Mouse (Mus musculus) C2C12 (cell line): ENCODE results near the gene S100a9. TPM values are rescaled to one million over a fixed set of nuclear protein-coding genes. Genes with fewer than 3 reads are reported as not detected.
A peak's percentile ranks its signal among the peaks of the same experiment; 100 is the strongest.

Experiments
- H3K27me3 ChIP-seq: one replicate; pipeline ENCODE4 v1.6.1; 2011; ENCODE audit not compliant: control insufficient read depth, insufficient read depth, insufficient read length
- H3K36me3 ChIP-seq: one replicate; pipeline ENCODE4 v1.6.1; 2011; ENCODE audit not compliant: control insufficient read depth, insufficient read depth
- H3K4me3 ChIP-seq: one replicate; pipeline ENCODE4 v1.5.1; 2011; ENCODE audit warnings: mild to moderate bottlenecking, control low read depth; ENCODE audit not compliant: poor library complexity, insufficient read depth, severe bottlenecking
- H3K79me2 ChIP-seq: one replicate; pipeline ENCODE4 v1.6.1; 2011; ENCODE audit not compliant: control insufficient read depth, insufficient read depth
- H3K79me3 ChIP-seq: one replicate; pipeline ENCODE4 v1.6.1; 2011; ENCODE audit warnings: low read depth, control low read depth
- H3ac ChIP-seq: one replicate; pipeline ENCODE3; 2011; ENCODE audit warnings: low read depth; ENCODE audit not compliant: control insufficient read depth, insufficient read length
- CEBPB ChIP-seq: IDR thresholded peaks from one replicate; pipeline ENCODE4 v1.6.1; 2011; ENCODE audit warnings: low read depth, mild to moderate bottlenecking, control low read depth, moderate library complexity
- CTCF ChIP-seq: IDR thresholded peaks from one replicate; pipeline ENCODE4 v1.5.1; 2011; ENCODE audit not compliant: control insufficient read depth, insufficient read depth, insufficient read length
- FOSL1 ChIP-seq: IDR thresholded peaks from one replicate; pipeline ENCODE4 v1.8.0; 2011; ENCODE audit warnings: mild to moderate bottlenecking, low read length; ENCODE audit not compliant: poor library complexity, insufficient read depth, severe bottlenecking
- MAX ChIP-seq: IDR thresholded peaks from one replicate; pipeline ENCODE4 v1.6.1; 2011; ENCODE audit warnings: mild to moderate bottlenecking, control low read depth
- MYOD1 ChIP-seq: IDR thresholded peaks from one replicate; pipeline ENCODE4 v1.6.1; 2011; ENCODE audit warnings: low read depth; ENCODE audit not compliant: control insufficient read depth, insufficient read length
- MYOG ChIP-seq: IDR thresholded peaks from one replicate; pipeline ENCODE4 v1.6.1; 2011; ENCODE audit not compliant: control insufficient read depth, insufficient read length; ENCODE audit errors: extremely low read depth
- USF1 ChIP-seq: IDR thresholded peaks from one replicate; pipeline ENCODE4 v1.6.1; 2011; ENCODE audit warnings: low read depth, mild to moderate bottlenecking, control low read depth, moderate library complexity
- polyA plus RNA-seq: library from polyadenylated mRNA; unstranded; fragments of >200 nt; fragmentation: generic; extraction: Trizol; gene quantifications from one replicate; pipeline ENCODE4 v1.2.1, GENCODE M21; 2012; ENCODE audit warnings: missing spikeins

S100a9 gene
- polyA plus RNA-seq, 1 experiment: not detected

DNA sequence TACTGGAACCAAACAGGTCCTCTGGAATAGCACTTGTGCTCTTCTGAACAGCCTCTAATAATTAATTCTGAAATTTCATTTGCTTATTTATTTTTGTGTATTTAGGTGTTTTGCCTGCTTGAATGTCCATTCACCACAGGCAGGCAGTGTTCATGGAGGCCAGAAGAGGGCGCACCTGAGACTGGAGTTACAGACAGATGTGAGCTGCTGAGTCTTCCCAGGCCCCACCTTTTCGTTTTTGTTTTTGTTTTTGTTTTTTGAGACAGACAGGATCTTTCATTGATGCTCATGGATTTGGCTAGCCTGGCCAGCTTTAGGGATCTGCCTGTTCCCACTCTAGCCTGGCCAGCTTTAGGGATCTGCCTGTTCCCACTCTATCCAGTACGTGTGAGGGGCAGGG is 51.3 kb downstream of the S100a9 start:
- Histone ChIP-seq H3ac (no peak overlapping the region), H3K27me3 (no peaks in the 10 kb centered on the region), H3K79me2 (no peaks in the 10 kb centered on the region), H3K79me3 (no peaks in the 10 kb centered on the region), H3K36me3 (no peaks in the 10 kb centered on the region), H3K4me3 (no peak overlapping the region)
- no peak for TF ChIP-seq MAX
- no peak for TF ChIP-seq FOSL1
- TF ChIP-seq MYOG: no peak
- peak; percentile 20 for TF ChIP-seq CTCF
- TF ChIP-seq USF1: no peak
- TF ChIP-seq CEBPB: no peak
- no peak for TF ChIP-seq MYOD1

Other genes starting within 250 kb of the S100a9 start
- 1.0 TPM for gene Npr1, start 229.9 kb downstream of the S100a9 start, polyA plus RNA-seq
- 93.9 TPM for gene Ilf2, start 219.6 kb downstream of the S100a9 start, polyA plus RNA-seq
- gene Snapin, start 204.7 kb downstream of the S100a9 start, polyA plus RNA-seq: 18.8 TPM
- gene Chtop, start 186.2 kb downstream of the S100a9 start, polyA plus RNA-seq: 103 TPM
- 96.0 TPM for gene S100a1, start 181.3 kb downstream of the S100a9 start, polyA plus RNA-seq
- 96.7 TPM for gene S100a13, start 181.3 kb downstream of the S100a9 start, polyA plus RNA-seq
- 0.96 TPM for gene S100a14, start 168.9 kb downstream of the S100a9 start, polyA plus RNA-seq
- gene S100a16, start 158.5 kb downstream of the S100a9 start, polyA plus RNA-seq: 49.2 TPM
- 22.0 TPM for gene S100a3, start 135.1 kb downstream of the S100a9 start, polyA plus RNA-seq
- not detected for gene S100a2, start 105.5 kb downstream of the S100a9 start, polyA plus RNA-seq
- 1.5 TPM for gene Gm42674, start 93.8 kb downstream of the S100a9 start, polyA plus RNA-seq
- gene S100a4, start 92.0 kb downstream of the S100a9 start, polyA plus RNA-seq: 11,980 TPM
- 0.43 TPM for gene S100a5, start 87.2 kb downstream of the S100a9 start, polyA plus RNA-seq
- gene S100a6, start 82.8 kb downstream of the S100a9 start, polyA plus RNA-seq: 4,076 TPM
- 0.11 TPM for gene S100a7a, start 41.7 kb downstream of the S100a9 start, polyA plus RNA-seq
- not detected for gene S100a8, start 26.7 kb downstream of the S100a9 start, polyA plus RNA-seq
- gene Pglyrp4, start 31.2 kb upstream of the S100a9 start, polyA plus RNA-seq: not detected
- not detected for gene Gm5849, start 82.2 kb upstream of the S100a9 start, polyA plus RNA-seq